9 mouse cellular contexts compared by ENCODE assay signal in the genomic region with DNA sequence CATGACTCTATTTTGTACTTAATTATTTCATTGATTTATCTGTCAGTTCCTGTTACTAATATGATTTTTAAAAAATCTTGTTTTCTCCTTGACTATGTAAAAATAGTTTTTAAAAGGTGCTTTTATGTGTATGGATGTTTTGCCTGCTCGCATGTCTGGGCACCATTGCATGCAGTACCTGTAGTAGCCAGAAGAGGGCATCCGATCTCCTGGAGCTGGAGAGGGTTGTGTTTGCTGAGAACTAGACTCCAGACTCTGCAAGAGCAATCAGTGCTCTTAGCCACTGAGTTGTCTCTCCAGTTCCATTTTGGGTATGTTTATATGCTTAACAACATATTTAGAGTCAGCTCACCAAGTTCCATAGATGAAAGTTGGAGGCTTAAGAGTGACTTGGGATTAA. TPM values are rescaled to one million over a fixed set of nuclear protein-coding genes. Genes with fewer than 3 reads are reported as not detected.
A peak's percentile ranks its signal among the peaks of the same experiment; 100 is the strongest.
DNase-seq lines count a peak whose midpoint lies in the region; ATAC-seq and TF ChIP-seq lines count a peak whose summit lies in the region.
"Had no signal": no experiment of that assay in that cellular context is flagged by ENCODE, and none has a peak within 500 bp of the region (broad histone marks: within the 10 kb centered on the region; RNA-seq: fewer than 3 reads in every experiment).

No protein-coding gene starts in this region.

- no peak overlapping the region for H3K4me3 ChIP-seq in heart, adult 2 months
- no peak overlapping the region for H3K4me3 ChIP-seq in heart, embryonic 10.5 days
- no peak overlapping the region for H3K4me3 ChIP-seq in embryonic fibroblast, embryonic 13.5 days (ENCODE audit: insufficient read depth, low read length)
- no peak overlapping the region for H3K4me3 ChIP-seq in layer of hippocampus, adult 2 months

- intact Hi-C loops in heart, adult 2 months (cut with DNase I) = loop anchor here (1.0 kb wide), 1 partner anchor 343 kb away; no protein-coding TSS in a partner anchor

- DNase-seq in heart, adult 2 months = peak; percentile 21 to 45
- DNase-seq in heart, embryonic 10.5 days (ENCODE audit: low spot score) = no peak
- peak; percentile 33 for DNase-seq in CD4-positive helper T cell, adult 2 months (ENCODE audit: low read depth, low spot score)
- DNase-seq in adrenal gland, postnatal 14 days = peak; percentile 73
- DNase-seq in layer of hippocampus, adult 2 months (ENCODE audit: low spot score in 2 of 2) = peak; percentile 47 to 81
- peak; percentile 39 to 44 for DNase-seq in urinary bladder, postnatal 36 days (ENCODE audit: low spot score in 2 of 2)

- no peaks in the 10 kb centered on the region for H3K9me3 ChIP-seq in heart, embryonic 10.5 days

- no peaks in the 10 kb centered on the region for H3K79me2 ChIP-seq in heart, adult 2 months (replicated peaks; ENCODE audit: control insufficient read depth, insufficient read depth, low read length)

- TF ChIP-seq CTCF in heart, adult 2 months (IDR thresholded peaks at IDR 0.05) = peak; percentile 89
- peak; percentile 63; the same call in 1 of the 2 replicates for TF ChIP-seq CTCF in embryonic fibroblast, embryonic 13.5 days (IDR thresholded peaks at IDR 0.05; ENCODE audit: borderline replicate concordance, insufficient read depth, low read length)
- peak; percentile 96 for TF ChIP-seq CTCF in layer of hippocampus, adult 2 months (conservative IDR thresholded peaks at IDR 0.05)

- no peak for TF ChIP-seq POLR2A in heart, adult 2 months (IDR thresholded peaks at IDR 0.05; ENCODE audit: insufficient read depth, low read depth, low read length)
- no peak for TF ChIP-seq POLR2A in embryonic fibroblast, embryonic 13.5 days (IDR thresholded peaks at IDR 0.05; ENCODE audit: low read depth, low read length)

- ATAC-seq in megakaryocyte-erythroid progenitor cell, adult 5-6 weeks (replicated peaks; ENCODE audit: low FRiP score, low TSS enrichment, poor library complexity, severe bottlenecking) = peak; percentile 80

- H3K9ac ChIP-seq in heart, adult 2 months (ENCODE audit: low read depth, low read length) = no peak overlapping the region

- no peaks in the 10 kb centered on the region for H3K36me3 ChIP-seq in heart, adult 2 months (ENCODE audit: control insufficient read depth, insufficient read depth, low read length)
- no peaks in the 10 kb centered on the region for H3K36me3 ChIP-seq in heart, embryonic 10.5 days

- no peak for TF ChIP-seq EP300 in heart, adult 2 months (IDR thresholded peaks at IDR 0.05; ENCODE audit: insufficient read depth, low read depth, low read length)

- WGBS in heart, adult 2 months = 6% methylated on average over 2 of the region's 2 CpGs
- 5% methylated on average over 2 of the region's 2 CpGs for WGBS in heart, embryonic 10.5 days

- H3K27me3 ChIP-seq in heart, adult 2 months (ENCODE audit: control insufficient read depth, insufficient read depth, low read length) = no peaks in the 10 kb centered on the region
- H3K27me3 ChIP-seq in heart, embryonic 10.5 days (ENCODE audit: insufficient read depth, poor library complexity, severe bottlenecking) = no peaks in the 10 kb centered on the region

- H3K27ac ChIP-seq in heart, adult 2 months = no peak overlapping the region
- H3K27ac ChIP-seq in heart, embryonic 10.5 days = no peak overlapping the region
- no peak overlapping the region for H3K27ac ChIP-seq in embryonic fibroblast, embryonic 13.5 days (ENCODE audit: insufficient read depth, low read length)
- no peak overlapping the region for H3K27ac ChIP-seq in layer of hippocampus, adult 2 months
- H3K27ac ChIP-seq: macrophage had no signal

- peaks cover 1% of the 10 kb centered on the region; the same call in 1 of the 2 replicates for H3K4me1 ChIP-seq in heart, adult 2 months (ENCODE audit: control insufficient read depth, insufficient read depth, low read length)
- no peaks in the 10 kb centered on the region for H3K4me1 ChIP-seq in heart, embryonic 10.5 days
- no peaks in the 10 kb centered on the region for H3K4me1 ChIP-seq in embryonic fibroblast, embryonic 13.5 days (ENCODE audit: control insufficient read depth, insufficient read depth, low read length)

RNA-seq across cellular contexts. Expression of a gene that starts 13.5 kb away (rescaled TPM):
- total RNA-seq in heart, adult 2 months (2021) = not detected
- not detected in 2 replicates for polyA plus RNA-seq in heart, adult 2 months (2012; rRNA removed)
- polyA plus RNA-seq in heart, embryonic 10.5 days (2016; fragmentation: Nextera tagmentation; extraction: Ambion mirVana) = not detected in 2 replicates
- total RNA-seq in adrenal gland, postnatal 14 days (2021) = not detected in 2 replicates
- not detected in 2 replicates for polyA plus RNA-seq in embryonic fibroblast, embryonic 13.5 days (2011; ENCODE audit: insufficient read length, low read depth, missing spikeins)
- total RNA-seq in layer of hippocampus, adult 2 months (2021) = not detected
- total RNA-seq in megakaryocyte-erythroid progenitor cell, adult 5-6 weeks (2014; fragmentation: Nextera tagmentation) = not detected in 2 replicates
- not detected in 2 replicates for total RNA-seq in megakaryocyte-erythroid progenitor cell, adult 5-6 weeks (2017)
- polyA plus RNA-seq: macrophage had no signal

RNA-seq across cellular contexts. Expression of a gene that starts 24.6 kb away (rescaled TPM):
- 10 to 100 TPM; 34.1 to 38.1 TPM for total RNA-seq in heart, adult 2 months (2021)
- polyA plus RNA-seq in heart, adult 2 months (2012; rRNA removed) = 20.0 and 22.4 TPM in 2 replicates
- polyA plus RNA-seq in heart, embryonic 10.5 days (2016; fragmentation: Nextera tagmentation; extraction: Ambion mirVana) = 110 and 166 TPM in 2 replicates
- total RNA-seq in adrenal gland, postnatal 14 days (2021) = 67.7 and 86.3 TPM in 2 replicates
- polyA plus RNA-seq in embryonic fibroblast, embryonic 13.5 days (2011; ENCODE audit: insufficient read length, low read depth, missing spikeins) = 66.1 and 75.0 TPM in 2 replicates
- 10 to 100 TPM; 56.5 to 58.8 TPM for total RNA-seq in layer of hippocampus, adult 2 months (2021)
- 99.6 and 135 TPM in 2 replicates for total RNA-seq in megakaryocyte-erythroid progenitor cell, adult 5-6 weeks (2014; fragmentation: Nextera tagmentation)
- 166 and 198 TPM in 2 replicates for total RNA-seq in megakaryocyte-erythroid progenitor cell, adult 5-6 weeks (2017)

RNA-seq across cellular contexts. Expression of a gene that starts 24.7 kb away (rescaled TPM):
- under 1 TPM in 1 of 2 experiments, not detected in 1; 0.05 TPM for total RNA-seq in heart, adult 2 months (2021)
- polyA plus RNA-seq in heart, adult 2 months (2012; rRNA removed) = 0.03 and 0.14 TPM in 2 replicates
- 0.84 and 1.1 TPM in 2 replicates for polyA plus RNA-seq in heart, embryonic 10.5 days (2016; fragmentation: Nextera tagmentation; extraction: Ambion mirVana)
- total RNA-seq in adrenal gland, postnatal 14 days (2021) = not detected in 2 replicates
- not detected in 2 replicates for polyA plus RNA-seq in embryonic fibroblast, embryonic 13.5 days (2011; ENCODE audit: insufficient read length, low read depth, missing spikeins)
- under 1 TPM; 0.56 to 0.72 TPM for total RNA-seq in layer of hippocampus, adult 2 months (2021)
- not detected in 2 replicates for total RNA-seq in megakaryocyte-erythroid progenitor cell, adult 5-6 weeks (2014; fragmentation: Nextera tagmentation)
- not detected in 2 replicates for total RNA-seq in megakaryocyte-erythroid progenitor cell, adult 5-6 weeks (2017)
- polyA plus RNA-seq: macrophage had no signal

RNA-seq across cellular contexts. Expression of a gene that starts 47.3 kb away (rescaled TPM):
- not detected for total RNA-seq in heart, adult 2 months (2021)
- polyA plus RNA-seq in heart, adult 2 months (2012; rRNA removed) = not detected in 2 replicates
- not detected in 2 replicates for polyA plus RNA-seq in heart, embryonic 10.5 days (2016; fragmentation: Nextera tagmentation; extraction: Ambion mirVana)
- not detected in 2 replicates for total RNA-seq in adrenal gland, postnatal 14 days (2021)
- polyA plus RNA-seq in embryonic fibroblast, embryonic 13.5 days (2011; ENCODE audit: insufficient read length, low read depth, missing spikeins) = not detected in 2 replicates
- total RNA-seq in layer of hippocampus, adult 2 months (2021) = not detected
- not detected in 2 replicates for total RNA-seq in megakaryocyte-erythroid progenitor cell, adult 5-6 weeks (2014; fragmentation: Nextera tagmentation)
- not detected in 2 replicates for total RNA-seq in megakaryocyte-erythroid progenitor cell, adult 5-6 weeks (2017)
- polyA plus RNA-seq: macrophage had no signal

RNA-seq across cellular contexts. Expression of a gene that starts 58.1 kb away (rescaled TPM):
- not detected for total RNA-seq in heart, adult 2 months (2021)
- polyA plus RNA-seq in heart, adult 2 months (2012; rRNA removed) = not detected in 2 replicates
- 0.03 TPM in 1 of 2 replicates, not detected in the other for polyA plus RNA-seq in heart, embryonic 10.5 days (2016; fragmentation: Nextera tagmentation; extraction: Ambion mirVana)
- total RNA-seq in adrenal gland, postnatal 14 days (2021) = not detected in 2 replicates
- polyA plus RNA-seq in embryonic fibroblast, embryonic 13.5 days (2011; ENCODE audit: insufficient read length, low read depth, missing spikeins) = 0.16 TPM in 1 of 2 replicates, not detected in the other
- not detected for total RNA-seq in layer of hippocampus, adult 2 months (2021)
- not detected in 2 replicates for total RNA-seq in megakaryocyte-erythroid progenitor cell, adult 5-6 weeks (2014; fragmentation: Nextera tagmentation)
- not detected in 2 replicates for total RNA-seq in megakaryocyte-erythroid progenitor cell, adult 5-6 weeks (2017)
- polyA plus RNA-seq: macrophage had no signal
